Mouse (Mus musculus) heart, embryonic 15.5 days (tissue): ENCODE data around the gene Rbks. TPM values are rescaled to one million over a fixed set of nuclear protein-coding genes. Genes with fewer than 3 reads are reported as not detected.
"Not testable (repeated sequence)": the region's sequence is repeated elsewhere in the genome, so short reads cannot be mapped to it uniquely, and the experiment has no call there.

Experiments used
- ATAC-seq: fragments of 200-750 bp; cut with Nextera tagmentation; replicated peaks from 2 replicates; pipeline ENCODE4 v1.8.0; 2017; ENCODE audit warnings: low read depth, moderate TSS enrichment; ENCODE audit not compliant: insufficient number of reproducible peaks, insufficient read depth, low FRiP score
- H3K27ac ChIP-seq: fragments of 300-500 bp; sonication (generic); 2 replicates; pipeline ENCODE4 v1.5.1; 2015; ENCODE audit warnings: mild to moderate bottlenecking, inconsistent platforms
- H3K27me3 ChIP-seq: fragments of 300-500 bp; sonication (generic); 2 replicates; pipeline ENCODE4 v1.6.1; 2015; ENCODE audit warnings: inconsistent platforms
- H3K36me3 ChIP-seq: fragments of 300-500 bp; sonication (generic); 2 replicates; pipeline ENCODE4 v1.6.1; 2015; ENCODE audit warnings: mild to moderate bottlenecking, inconsistent platforms
- H3K4me1 ChIP-seq: fragments of 300-500 bp; sonication (generic); replicated peaks from 2 replicates; pipeline ENCODE4 v1.6.1; 2015; ENCODE audit warnings: inconsistent platforms
- H3K4me2 ChIP-seq: fragments of 300-500 bp; sonication (generic); 2 replicates; pipeline ENCODE4 v1.6.1; 2015; ENCODE audit warnings: inconsistent platforms, mild to moderate bottlenecking, moderate library complexity
- H3K4me3 ChIP-seq: fragments of 300-500 bp; sonication (generic); 2 replicates; pipeline ENCODE4 v1.5.1; 2015; ENCODE audit warnings: mild to moderate bottlenecking, inconsistent platforms
- H3K9ac ChIP-seq: fragments of 300-500 bp; sonication (generic); 2 replicates; pipeline ENCODE4 v1.6.1; 2015; ENCODE audit warnings: mild to moderate bottlenecking, inconsistent platforms
- H3K9me3 ChIP-seq: fragments of 300-500 bp; sonication (generic); replicated peaks from 2 replicates; pipeline ENCODE4 v1.6.1; 2016; ENCODE audit warnings: inconsistent platforms
- WGBS: fragments of 180-500 bp; shearing (Covaris S2); methylation state at CpG from one replicate; pipeline ENCODE4 v1.1.7; 2015; ENCODE audit warnings: mixed read lengths; 5-methylcytosine and 5-hydroxymethylcytosine counted together
- polyA plus RNA-seq: library from polyadenylated mRNA; unstranded; fragments of >200 nt; fragmentation: Nextera tagmentation; extraction: Ambion mirVana; gene quantifications from 2 replicates; pipeline ENCODE4 v1.2.1, GENCODE M21; 2015

Gene Rbks
- polyA plus RNA-seq, 1 experiment from 2014 or later: 3.9 TPM

- 58% methylated on average over 4 of the region's 4 CpGs for WGBS
- Histone ChIP-seq H3K4me3 (no peak overlapping the region), H3K9me3 (no peaks in the 10 kb centered on the region), H3K4me1 (peaks cover 15% of the 10 kb centered on the region), H3K27me3 (no peaks in the 10 kb centered on the region), H3K27ac (peak overlapping the region; percentile 88), H3K4me2 (no peak overlapping the region), H3K36me3 (no peaks in the 10 kb centered on the region), H3K9ac (no peak overlapping the region)
- no peak for ATAC-seq
These were observed 53.2 kb downstream of the Rbks start for GRCm38 (mm10) chr5:31644272-31644671.

GRCm38 (mm10) chr5:31642300-31642699 is 55.1 kb downstream of the Rbks start:
- H3K27me3 ChIP-seq: no peaks in the 10 kb centered on the region
- H3K36me3 ChIP-seq: no peaks in the 10 kb centered on the region
- ATAC-seq: no peak
- H3K4me1 ChIP-seq: peaks cover 15% of the 10 kb centered on the region
- no peak overlapping the region for H3K27ac ChIP-seq
- no peak overlapping the region for H3K9ac ChIP-seq
- WGBS: 78% methylated on average over 3 of the region's 3 CpGs
- H3K4me3 ChIP-seq: no peak overlapping the region
- H3K4me2 ChIP-seq: no peak overlapping the region
- no peaks in the 10 kb centered on the region for H3K9me3 ChIP-seq

GRCm38 (mm10) chr5:31640542-31640941 is 56.9 kb downstream of the Rbks start:
- H3K9me3 ChIP-seq: no peaks in the 10 kb centered on the region
- no peak overlapping the region for H3K4me2 ChIP-seq
- H3K27ac ChIP-seq: no peak overlapping the region
- no peak overlapping the region for H3K4me3 ChIP-seq
- WGBS: 84% methylated on average over 2 of the region's 2 CpGs
- no peak for ATAC-seq
- H3K36me3 ChIP-seq: no peaks in the 10 kb centered on the region
- no peak overlapping the region for H3K9ac ChIP-seq
- no peaks in the 10 kb centered on the region for H3K27me3 ChIP-seq
- H3K4me1 ChIP-seq: peaks cover 30% of the 10 kb centered on the region

GRCm38 (mm10) chr5:31636636-31637253 is 60.7 kb downstream of the Rbks start:
- H3K9me3 ChIP-seq: no peaks in the 10 kb centered on the region
- ATAC-seq: no peak
- no peaks in the 10 kb centered on the region for H3K36me3 ChIP-seq
- H3K4me1 ChIP-seq: peaks cover 19% of the 10 kb centered on the region
- peak overlapping the region; percentile 46 for H3K27ac ChIP-seq
- WGBS: 41% methylated on average over 9 of the region's 9 CpGs
- H3K27me3 ChIP-seq: no peaks in the 10 kb centered on the region
- H3K4me2 ChIP-seq: no peak overlapping the region
- H3K9ac ChIP-seq: no peak overlapping the region; the same call in 1 of the 2 replicates
- H3K4me3 ChIP-seq: no peak overlapping the region

GRCm38 (mm10) chr5:31634679-31635078 is 62.7 kb downstream of the Rbks start:
- Histone ChIP-seq H3K4me3 (no peak overlapping the region), H3K27me3 (no peaks in the 10 kb centered on the region), H3K4me1 (peaks cover 31% of the 10 kb centered on the region), H3K27ac (no peak overlapping the region), H3K9ac (no peak overlapping the region), H3K36me3 (no peaks in the 10 kb centered on the region), H3K4me2 (no peak overlapping the region), H3K9me3 (no peaks in the 10 kb centered on the region)
- WGBS: 76% methylated on average over 5 of the region's 5 CpGs
- ATAC-seq: no peak

- ATAC-seq: no peak
- Histone ChIP-seq H3K36me3 (no peaks in the 10 kb centered on the region), H3K9me3 (no peaks in the 10 kb centered on the region), H3K9ac (no peak overlapping the region), H3K4me3 (no peak overlapping the region), H3K27me3 (no peaks in the 10 kb centered on the region), H3K27ac (no peak overlapping the region), H3K4me1 (peaks cover 36% of the 10 kb centered on the region), H3K4me2 (no peak overlapping the region)
- 81% methylated on average over 4 of the region's 4 CpGs for WGBS
These were observed 63.3 kb downstream of the Rbks start for GRCm38 (mm10) chr5:31634161-31634560.

- peak overlapping the region; percentile 87; the same call in 1 of the 2 replicates for H3K27ac ChIP-seq
- not testable (repeated sequence) for ATAC-seq, H3K4me2 ChIP-seq, H3K9me3 ChIP-seq, H3K4me3 ChIP-seq, H3K9ac ChIP-seq, H3K36me3 ChIP-seq, H3K27me3 ChIP-seq
- 91% methylated on average over 4 of the region's 4 CpGs for WGBS
- peaks cover 50% of the 10 kb centered on the region for H3K4me1 ChIP-seq
These were observed 66.3 kb downstream of the Rbks start for GRCm38 (mm10) chr5:31631169-31631568.

- ATAC-seq: peak; percentile 68
- H3K36me3 ChIP-seq: no peaks in the 10 kb centered on the region
- no peaks in the 10 kb centered on the region for H3K9me3 ChIP-seq
- WGBS: 15% methylated on average over 5 of the region's 5 CpGs
- no peak overlapping the region for H3K9ac ChIP-seq
- H3K27me3 ChIP-seq: no peaks in the 10 kb centered on the region
- H3K27ac ChIP-seq: peak overlapping the region; percentile 87
- no peak overlapping the region for H3K4me2 ChIP-seq
- H3K4me3 ChIP-seq: no peak overlapping the region
- peaks cover 43% of the 10 kb centered on the region for H3K4me1 ChIP-seq
These were observed 67.4 kb downstream of the Rbks start for GRCm38 (mm10) chr5:31630064-31630463.

- Histone ChIP-seq H3K27me3 (no peaks in the 10 kb centered on the region), H3K4me2 (no peak overlapping the region), H3K36me3 (no peaks in the 10 kb centered on the region), H3K9me3 (no peaks in the 10 kb centered on the region), H3K9ac (no peak overlapping the region), H3K27ac (peak overlapping the region; percentile 75; the same call in 1 of the 2 replicates), H3K4me1 (peaks cover 43% of the 10 kb centered on the region), H3K4me3 (no peak overlapping the region)
- ATAC-seq: no peak
- 88% methylated on average over 8 of the region's 8 CpGs for WGBS
These were observed 68.9 kb downstream of the Rbks start for GRCm38 (mm10) chr5:31628555-31628954.

GRCm38 (mm10) chr5:31627562-31628526 is 69.6 kb downstream of the Rbks start:
- H3K36me3 ChIP-seq: no peaks in the 10 kb centered on the region
- no peak overlapping the region for H3K9ac ChIP-seq
- H3K27me3 ChIP-seq: no peaks in the 10 kb centered on the region
- H3K4me2 ChIP-seq: no peak overlapping the region
- 70% methylated on average over 9 of the region's 9 CpGs for WGBS
- no peaks in the 10 kb centered on the region for H3K9me3 ChIP-seq
- no peak for ATAC-seq
- peaks cover 41% of the 10 kb centered on the region for H3K4me1 ChIP-seq
- no peak overlapping the region for H3K4me3 ChIP-seq
- H3K27ac ChIP-seq: peak overlapping the region; percentile 75

- Histone ChIP-seq H3K9ac (no peak overlapping the region), H3K4me3 (no peak overlapping the region), H3K9me3 (no peaks in the 10 kb centered on the region), H3K27me3 (no peaks in the 10 kb centered on the region), H3K4me1 (peaks cover 41% of the 10 kb centered on the region), H3K4me2 (no peak overlapping the region), H3K27ac (peak overlapping the region; percentile 78), H3K36me3 (no peaks in the 10 kb centered on the region; the same call in 1 of the 2 replicates)
- WGBS: 33% methylated on average over 3 of the region's 3 CpGs
- ATAC-seq: 0 out of 2 replicates have a peak, but pooled peaks have one; percentile 40
These were observed 70.3 kb downstream of the Rbks start for GRCm38 (mm10) chr5:31627117-31627516.
